Mouse (Mus musculus): Measurements from ENCODE around the gene Ttc26. TPM values are rescaled to one million over a fixed set of nuclear protein-coding genes. Genes with fewer than 3 reads are reported as not detected.

Ttc26 gene
- under 1 TPM; 0.67 to 0.71 TPM for total RNA-seq (2021)
- long read RNA-seq, experiment 1 = 0 reads
- long read RNA-seq, experiment 2 = 0 reads

GRCm38 (mm10) chr6:38381129-38381771, at the start of gene Ttc26:
Ttc26 (plus strand) TSS chr6:38381469.
- intact Hi-C loops (cut with DNase I) = no loop called here
- peak; percentile 74 to 81 for DNase-seq

- intact Hi-C loops (cut with DNase I) = no loop called here
- DNase-seq = no peak
Observed at GRCm38 (mm10) chr6:38335264-38335663, 46.0 kb upstream of the Ttc26 start.

- no peak for DNase-seq
- intact Hi-C loops (cut with DNase I) = no loop called here
Observed at GRCm38 (mm10) chr6:38337166-38337705, 44.0 kb upstream of the Ttc26 start.

- intact Hi-C loops (cut with DNase I) = no loop called here
Observed at GRCm38 (mm10) chr6:38337951-38338350, 43.3 kb upstream of the Ttc26 start.

GRCm38 (mm10) chr6:38339078-38339477, 42.2 kb upstream of the Ttc26 start:
- DNase-seq = no peak
- intact Hi-C loops (cut with DNase I) = no loop called here

More at GRCm38 (mm10) chr6:38337951-38338350, 43.3 kb upstream of the Ttc26 start:
- DNase-seq = no peak

GRCm38 (mm10) chr6:38341751-38342665, 39.3 kb upstream of the Ttc26 start:
- intact Hi-C loops (cut with DNase I) = no loop called here
- DNase-seq = no peak

GRCm38 (mm10) chr6:38342666-38342992, 38.6 kb upstream of the Ttc26 start:
- DNase-seq = no peak

GRCm38 (mm10) chr6:38343581-38343980, 37.7 kb upstream of the Ttc26 start:
- intact Hi-C loops (cut with DNase I) = no loop called here

More at GRCm38 (mm10) chr6:38342666-38342992, 38.6 kb upstream of the Ttc26 start:
- intact Hi-C loops (cut with DNase I) = no loop called here

GRCm38 (mm10) chr6:38344006-38344670, 37.1 kb upstream of the Ttc26 start:
- DNase-seq = no peak
- intact Hi-C loops (cut with DNase I) = no loop called here

More at GRCm38 (mm10) chr6:38343581-38343980, 37.7 kb upstream of the Ttc26 start:
- no peak for DNase-seq

- DNase-seq = peak; percentile 37 to 52
Observed at GRCm38 (mm10) chr6:38345796-38346195, 35.5 kb upstream of the Ttc26 start.

GRCm38 (mm10) chr6:38347875-38348274, 33.4 kb upstream of the Ttc26 start:
- no peak for DNase-seq
- intact Hi-C loops (cut with DNase I) = no loop called here

More at GRCm38 (mm10) chr6:38345796-38346195, 35.5 kb upstream of the Ttc26 start:
- intact Hi-C loops (cut with DNase I) = no loop called here

- intact Hi-C loops (cut with DNase I) = no loop called here
- no peak for DNase-seq
Observed at GRCm38 (mm10) chr6:38348811-38349453, 32.3 kb upstream of the Ttc26 start.

- DNase-seq = no peak
- intact Hi-C loops (cut with DNase I) = no loop called here
Observed at GRCm38 (mm10) chr6:38349806-38350205, 31.5 kb upstream of the Ttc26 start.

GRCm38 (mm10) chr6:38351930-38352329, 29.3 kb upstream of the Ttc26 start:
- intact Hi-C loops (cut with DNase I) = no loop called here
- DNase-seq = no peak

- DNase-seq = no peak
- intact Hi-C loops (cut with DNase I) = no loop called here
Observed at GRCm38 (mm10) chr6:38352451-38352850, 28.8 kb upstream of the Ttc26 start.

GRCm38 (mm10) chr6:38353181-38353580, 28.1 kb upstream of the Ttc26 start:
- no peak for DNase-seq

GRCm38 (mm10) chr6:38353811-38354722, 27.2 kb upstream of the Ttc26 start, which contains the start of gene Zc3hav1:
Zc3hav1 (minus strand) TSS chr6:38354603.
- intact Hi-C loops (cut with DNase I) = no loop called here
- peak; percentile 67 to 85 for DNase-seq

More at GRCm38 (mm10) chr6:38353181-38353580, 28.1 kb upstream of the Ttc26 start:
- intact Hi-C loops (cut with DNase I) = no loop called here

GRCm38 (mm10) chr6:38354723-38355353, 26.4 kb upstream of the Ttc26 start:
- intact Hi-C loops (cut with DNase I) = no loop called here
- DNase-seq = no peak
